Mouse (Mus musculus) erythroblast, embryonic 14.5 days (primary cell): ENCODE measurements at regions not wholly inside any gene's neighbourhood (a gene's known extent, or its start where the extent isn't known, plus 50 kb on each side); places are given as distances from the start of the nearest gene placed in this dataset.

Experiments
- H3K27me3 ChIP-seq: 2 replicates; pipeline ENCODE4 v1.6.1; 2012; ENCODE audit warnings: inconsistent platforms; ENCODE audit not compliant: control insufficient read depth
- H3K36me3 ChIP-seq: 2 replicates; pipeline ENCODE4 v1.6.1; 2012; ENCODE audit warnings: mild to moderate bottlenecking, inconsistent platforms; ENCODE audit not compliant: control insufficient read depth
- H3K4me1 ChIP-seq: 2 replicates; pipeline ENCODE4 v1.6.1; 2012; ENCODE audit warnings: inconsistent platforms; ENCODE audit not compliant: control insufficient read depth
- H3K4me3 ChIP-seq: replicated peaks from 2 replicates; pipeline ENCODE3; 2012; ENCODE audit warnings: moderate library complexity, mild to moderate bottlenecking, inconsistent platforms
- H3K9me3 ChIP-seq: 2 replicates; pipeline ENCODE4 v1.6.1; 2012; ENCODE audit warnings: low read length, inconsistent platforms, mixed read lengths; ENCODE audit not compliant: control insufficient read depth
- GATA1 ChIP-seq: IDR thresholded peaks from 2 replicates; pipeline ENCODE4 v1.6.1; 2012; ENCODE audit warnings: low read length, inconsistent platforms, mixed read lengths
- TAL1 ChIP-seq: IDR thresholded peaks from 3 replicates; pipeline ENCODE4 v1.6.1; 2012; ENCODE audit warnings: low read length, inconsistent platforms, mixed read lengths

GRCm38 (mm10) chr15:62125718-62126117 is 1202.9 kb upstream of the A1bg start:
- Histone ChIP-seq H3K36me3 (peaks cover 10% of the 10 kb centered on the region), H3K4me3 (no peak overlapping the region), H3K9me3 (no peaks in the 10 kb centered on the region), H3K4me1 (peaks cover 76% of the 10 kb centered on the region), H3K27me3 (no peaks in the 10 kb centered on the region)
- TF ChIP-seq TAL1 (no peak), GATA1 (no peak)

- no peak for TF ChIP-seq GATA1
- TF ChIP-seq TAL1 = no peak
- Histone ChIP-seq H3K4me3 (no peak overlapping the region), H3K36me3 (peaks cover 12% of the 10 kb centered on the region), H3K27me3 (no peaks in the 10 kb centered on the region), H3K9me3 (no peaks in the 10 kb centered on the region), H3K4me1 (peaks cover 77% of the 10 kb centered on the region)
Observed at GRCm38 (mm10) chr15:62123756-62124155, 1200.9 kb upstream of the A1bg start.

- TF ChIP-seq TAL1 = no peak
- no peak for TF ChIP-seq GATA1
- Histone ChIP-seq H3K36me3 (peaks cover 12% of the 10 kb centered on the region), H3K4me1 (peaks cover 76% of the 10 kb centered on the region), H3K4me3 (no peak overlapping the region), H3K9me3 (no peaks in the 10 kb centered on the region), H3K27me3 (no peaks in the 10 kb centered on the region)
Observed at GRCm38 (mm10) chr15:62122265-62123023, 1199.6 kb upstream of the A1bg start.

- no peak for TF ChIP-seq TAL1
- TF ChIP-seq GATA1 = no peak
- Histone ChIP-seq H3K27me3 (no peaks in the 10 kb centered on the region), H3K4me1 (peaks cover 77% of the 10 kb centered on the region), H3K36me3 (peaks cover 12% of the 10 kb centered on the region), H3K9me3 (no peaks in the 10 kb centered on the region), H3K4me3 (no peak overlapping the region)
Observed at GRCm38 (mm10) chr15:62121696-62122095, 1198.9 kb upstream of the A1bg start.

DNA sequence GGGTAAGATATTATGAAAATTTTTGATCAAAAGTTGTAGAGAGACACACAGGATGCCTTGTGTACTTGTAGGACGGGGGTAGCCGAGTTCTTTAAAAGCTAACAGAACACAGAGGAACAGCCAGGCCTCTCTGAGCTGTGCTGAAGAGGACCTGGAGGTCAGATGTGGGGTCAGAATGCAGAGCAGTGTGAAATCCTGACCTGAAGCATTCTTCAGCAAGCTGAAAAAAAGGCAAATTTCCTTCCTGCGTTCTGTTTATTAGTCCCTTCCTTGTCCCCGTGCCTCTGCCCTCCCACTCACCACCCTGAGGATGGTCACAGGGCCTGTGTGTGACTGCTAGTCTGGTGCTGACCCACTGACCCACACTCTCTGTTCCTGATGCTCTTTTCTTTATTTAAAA is 1197.9 kb upstream of the A1bg start:
- peaks cover 12% of the 10 kb centered on the region for H3K36me3 ChIP-seq
- no peaks in the 10 kb centered on the region for H3K9me3 ChIP-seq
- H3K4me3 ChIP-seq = no peak overlapping the region
- TF ChIP-seq GATA1 (no peak), TAL1 (no peak)
- no peaks in the 10 kb centered on the region for H3K27me3 ChIP-seq
- H3K4me1 ChIP-seq = peaks cover 80% of the 10 kb centered on the region

GRCm38 (mm10) chr15:62118997-62119396 is 1196.2 kb upstream of the A1bg start:
- Histone ChIP-seq H3K9me3 (no peaks in the 10 kb centered on the region), H3K36me3 (peaks cover 8% of the 10 kb centered on the region), H3K4me3 (no peak overlapping the region), H3K27me3 (no peaks in the 10 kb centered on the region), H3K4me1 (peaks cover 83% of the 10 kb centered on the region)
- TF ChIP-seq GATA1 (no peak), TAL1 (no peak)

DNA sequence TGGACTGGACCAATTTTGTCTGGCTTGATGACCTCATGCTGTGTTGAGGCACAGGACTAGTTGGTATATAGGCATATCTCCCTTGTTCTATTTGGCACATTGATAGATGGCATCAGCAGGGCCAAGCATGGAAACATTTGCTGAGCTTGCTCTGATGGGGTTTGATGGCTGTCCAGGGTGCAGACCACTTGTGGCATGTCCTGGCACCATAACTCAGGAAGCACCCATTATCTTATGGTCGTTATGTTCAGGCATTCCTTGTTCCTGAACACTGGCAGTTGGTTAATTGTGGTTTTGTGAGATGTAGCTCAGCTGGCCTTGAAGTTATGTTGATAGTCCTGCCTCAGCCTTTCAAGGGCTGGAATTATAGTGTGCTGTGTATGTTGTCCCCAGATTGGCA is 1193.4 kb upstream of the A1bg start:
- peaks cover 79% of the 10 kb centered on the region for H3K4me1 ChIP-seq

GRCm38 (mm10) chr15:62114815-62115214 is 1192.0 kb upstream of the A1bg start:
- no peaks in the 10 kb centered on the region for H3K27me3 ChIP-seq
- peaks cover 9% of the 10 kb centered on the region for H3K36me3 ChIP-seq
- H3K9me3 ChIP-seq = no peaks in the 10 kb centered on the region
- peaks cover 73% of the 10 kb centered on the region for H3K4me1 ChIP-seq
- TF ChIP-seq TAL1 (no peak), GATA1 (no peak)
- no peak overlapping the region for H3K4me3 ChIP-seq

More for the DNA sequence above, 1193.4 kb upstream of the A1bg start:
- Histone ChIP-seq H3K9me3 (no peaks in the 10 kb centered on the region), H3K4me3 (no peak overlapping the region), H3K27me3 (no peaks in the 10 kb centered on the region), H3K36me3 (peaks cover 7% of the 10 kb centered on the region)
- TF ChIP-seq TAL1 (no peak), GATA1 (no peak)

DNA sequence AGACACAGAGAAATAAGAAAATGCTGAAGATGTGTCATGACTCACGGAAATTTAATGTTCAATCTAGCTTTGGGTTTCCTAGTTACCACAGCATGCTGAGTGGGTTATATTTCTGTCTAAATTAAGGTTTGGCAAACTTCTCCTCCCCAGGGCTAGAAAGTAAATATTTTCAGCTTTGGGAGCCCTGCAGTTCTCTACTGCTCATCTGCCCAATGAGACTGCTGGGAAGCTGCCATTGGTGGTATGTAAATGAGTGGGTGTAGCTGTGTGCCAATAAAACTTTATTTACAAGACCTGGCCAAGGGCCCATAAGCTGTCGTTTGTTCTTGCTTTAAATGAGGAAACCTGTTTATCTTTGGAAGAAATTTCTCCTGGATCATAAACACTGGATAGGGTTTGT is 1189.3 kb upstream of the A1bg start:
- Histone ChIP-seq H3K4me1 (peaks cover 55% of the 10 kb centered on the region), H3K4me3 (no peak overlapping the region), H3K36me3 (peaks cover 17% of the 10 kb centered on the region), H3K9me3 (no peaks in the 10 kb centered on the region), H3K27me3 (no peaks in the 10 kb centered on the region)
- TF ChIP-seq TAL1 (no peak), GATA1 (no peak)
